Mouse (Mus musculus) layer of hippocampus, adult 2 months (tissue): ENCODE results near the gene Gm14295. TPM values are rescaled to one million over a fixed set of nuclear protein-coding genes. Genes with fewer than 3 reads are reported as not detected.
"Not testable (repeated sequence)": the region's sequence is repeated elsewhere in the genome, so short reads cannot be mapped to it uniquely, and the experiment has no call there.

Source experiments
- DNase-seq, 2 experiments: peaks; one replicate each; pipeline ENCODE4 v3.0.0; 2022; ENCODE audit warnings: low spot score in 2 of 2
- H3K27ac ChIP-seq: fragments of 200-600 bp; 2 replicates; pipeline ENCODE4 v1.8.1; 2022
- H3K4me3 ChIP-seq: fragments of 200-600 bp; 2 replicates; pipeline ENCODE4 v1.8.1; 2022; ENCODE audit warnings: mild to moderate bottlenecking
- long read RNA-seq, 2 experiments: library from polyadenylated mRNA; stranded (forward); transcript quantifications; one replicate each; pipeline ENCODE4 v2.0.0; 2021; ENCODE audit warnings: borderline mapping rate in 2 of 2
- total RNA-seq, 2 experiments: library from RNA; stranded (reverse); gene quantifications; 2 replicates each; pipeline ENCODE4 v1.2.3; 2021

Gm14295 gene
- total RNA-seq, result 10 to 100 TPM; 13.9 to 16.4 TPM
- long read RNA-seq, experiment 1, partial matches to known transcripts, result 0 of 8 reads
- long read RNA-seq, experiment 1, other reads (novel, unspliced or antisense), result 5 of 8 reads
- long read RNA-seq, experiment 2, partial matches to known transcripts, result 0 of 12 reads
- long read RNA-seq, experiment 2, other reads (novel, unspliced or antisense), result 8 of 12 reads

DNA sequence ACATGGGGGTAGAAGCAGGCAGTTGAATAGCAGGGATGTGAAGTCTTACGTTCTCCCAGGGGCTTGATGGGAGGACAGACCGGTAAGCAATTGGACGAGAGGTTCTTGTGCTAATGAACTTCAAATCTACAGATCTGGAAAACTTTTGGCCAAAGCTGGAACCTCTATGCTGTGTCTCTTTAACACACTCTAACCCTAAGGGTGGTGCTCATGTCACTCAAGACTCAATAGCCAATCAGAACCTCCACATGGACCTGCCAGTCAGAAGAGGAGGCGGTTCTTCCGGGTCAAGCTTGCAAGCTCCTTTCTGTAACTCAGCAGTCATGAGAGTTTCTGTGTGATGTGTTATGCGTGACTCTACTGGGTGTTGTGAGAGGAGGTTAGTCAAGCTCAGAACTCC, at the start of gene Gm14295:
Gene Gm14295, plus strand, starts transcription at position 301 of the 400 bp plus-strand sequence.
- not testable (repeated sequence) for H3K27ac ChIP-seq, DNase-seq
- peak within 1 kb of the TSS; percentile 30; the same call in 1 of the 2 replicates for H3K4me3 ChIP-seq

DNA sequence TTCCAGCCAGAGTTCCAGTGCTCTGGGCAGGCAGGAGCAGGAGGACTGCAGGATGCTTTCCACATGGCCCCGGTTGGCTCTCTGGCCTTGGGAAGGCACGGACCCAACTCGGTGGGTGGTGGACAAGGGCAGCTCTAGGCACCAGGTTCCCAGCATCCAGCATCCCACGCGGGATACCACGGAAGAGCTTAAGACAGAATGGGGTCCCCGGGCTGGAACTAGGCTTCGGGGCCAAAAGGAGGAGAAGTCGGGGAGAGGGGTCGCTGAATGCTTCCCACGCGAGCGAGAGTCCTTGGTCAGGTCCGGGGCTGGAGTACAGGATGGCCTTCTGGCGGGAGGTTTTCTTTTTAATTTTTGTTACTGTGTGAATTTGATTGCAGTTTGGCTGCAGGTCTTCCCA, 373 bp downstream of the Gm14295 start:
- H3K4me3 ChIP-seq, result peak overlapping the region; percentile 30; the same call in 1 of the 2 replicates
- not testable (repeated sequence) for H3K27ac ChIP-seq, DNase-seq

GRCm38 (mm10) chr2:176830840-176831239, 32.4 kb downstream of the Gm14295 start, which contains the start of gene Gm14408:
TSS of gene Gm14408 (plus strand) at chr2:176831140.
- H3K4me3 ChIP-seq, DNase-seq, H3K27ac ChIP-seq: not testable (repeated sequence)

Other genes with a start within 250 kb of the Gm14295 start
- gene Gm14308, start 162.3 kb upstream of the Gm14295 start, total RNA-seq, result 1 to 10 TPM; 2.2 to 7.6 TPM
- 10 to 100 TPM; 14.3 to 15.0 TPM for gene Zfp973, start 128.1 kb upstream of the Gm14295 start, total RNA-seq
- gene Gm14305, start 90.3 kb upstream of the Gm14295 start, total RNA-seq, result 10 to 100 TPM; 31.8 to 35.8 TPM
- not detected for gene Gm14408, start 32.5 kb downstream of the Gm14295 start, total RNA-seq
- gene Gm14296, start 129.2 kb downstream of the Gm14295 start, total RNA-seq, result 10 to 100 TPM; 17.8 to 18.3 TPM
- 10 to 100 TPM; 65.4 to 66.2 TPM for gene Gm14419, start 202.3 kb downstream of the Gm14295 start, total RNA-seq